Mouse (Mus musculus): Measurements from ENCODE around the gene Gm3625.
"Not testable (repeated sequence)": the region's sequence is repeated elsewhere in the genome, so short reads cannot be mapped to it uniquely, and the experiment has no call there.

Gene Gm3625

DNA sequence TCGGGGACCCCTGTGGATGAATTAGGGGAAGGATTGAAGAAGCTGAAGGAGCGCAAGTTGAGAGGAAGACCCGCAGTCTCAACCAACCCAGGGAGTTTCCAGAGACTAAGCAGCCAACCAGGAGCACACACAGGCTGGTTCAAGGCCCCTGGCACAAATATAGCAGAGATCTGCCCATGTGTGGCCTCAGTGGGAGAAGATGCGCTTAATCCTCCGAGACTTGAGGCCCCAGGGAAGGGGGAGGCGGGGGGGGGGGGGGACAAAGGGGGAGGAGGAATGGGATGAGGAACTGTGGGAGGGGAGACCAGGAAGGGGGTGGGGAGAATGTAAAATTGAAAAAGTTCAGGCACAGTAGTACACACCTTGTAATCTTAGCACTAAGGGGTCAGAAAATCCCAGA is 37.3 kb downstream of the Gm3625 start:
- DNase-seq (ENCODE audit: low spot score), result no peak

- not testable (repeated sequence) for DNase-seq (ENCODE audit: low spot score)
Measured at GRCm38 (mm10) chr12:4553704-4554103, 39.0 kb downstream of the Gm3625 start.

- peak; percentile 88 for DNase-seq (ENCODE audit: low spot score)
Measured at GRCm38 (mm10) chr12:4548053-4549013, 44.4 kb downstream of the Gm3625 start.

- DNase-seq (ENCODE audit: low spot score), result no peak
Measured at GRCm38 (mm10) chr12:4547557-4547956, 45.2 kb downstream of the Gm3625 start.

DNA sequence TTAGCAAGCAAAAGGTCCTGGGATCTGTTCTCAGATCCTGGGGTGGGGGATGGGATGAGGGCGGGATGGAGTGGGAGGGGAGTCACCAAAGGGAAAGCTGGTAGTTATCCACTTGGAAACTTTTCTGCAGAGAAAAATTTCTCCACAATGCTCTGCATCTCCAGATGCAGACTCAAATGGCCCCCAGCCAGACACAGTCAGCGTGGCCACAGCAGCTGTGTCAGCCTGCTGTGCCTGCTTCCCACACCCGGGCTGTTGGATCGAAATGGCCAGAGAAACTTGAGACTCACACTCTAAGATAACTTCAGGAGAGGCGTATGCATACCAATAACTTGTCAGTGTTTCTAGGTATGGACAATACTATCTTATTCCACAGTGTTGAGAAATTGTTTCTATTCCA is 46.2 kb downstream of the Gm3625 start:
- DNase-seq (ENCODE audit: low spot score), result no peak

DNA sequence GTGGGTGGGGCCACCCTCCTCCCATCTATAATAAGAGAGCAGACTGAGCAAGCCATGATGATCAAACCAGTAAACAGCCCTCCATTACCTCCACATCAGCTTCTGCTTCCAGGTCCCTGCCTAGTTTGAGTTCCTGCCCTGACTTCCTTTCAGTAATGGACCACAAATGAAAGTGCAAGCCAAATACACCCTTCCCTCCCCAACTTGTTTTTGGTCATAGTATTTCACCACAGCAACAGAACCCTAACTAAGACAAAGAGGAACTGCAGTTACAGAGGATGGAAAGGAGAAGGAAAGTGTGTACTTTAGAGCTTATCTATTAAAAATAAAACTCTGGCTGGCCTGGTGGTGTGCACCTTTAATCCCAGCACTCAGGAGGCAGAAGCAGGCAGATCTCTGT is 47.3 kb downstream of the Gm3625 start:
- no peak for DNase-seq (ENCODE audit: low spot score)

GRCm38 (mm10) chr12:4544400-4544919 is 48.3 kb downstream of the Gm3625 start:
- DNase-seq (ENCODE audit: low spot score), result no peak
